Mouse (Mus musculus) monocyte, adult 5-6 weeks (primary cell): ENCODE results near the gene Slc22a3. TPM values are rescaled to one million over a fixed set of nuclear protein-coding genes. Genes with fewer than 3 reads are reported as not detected.

ENCODE experiments used
- ATAC-seq: fragments of 153-309, 156-312 bp; replicated peaks from 2 replicates; pipeline ENCODE4 v1.8.0; 2017; ENCODE audit warnings: mild to moderate bottlenecking; ENCODE audit not compliant: low TSS enrichment, insufficient number of reproducible peaks, severe bottlenecking, poor library complexity, low FRiP score
- total RNA-seq: library from RNA; stranded (forward); fragments of 200-1000, 200-491, 200-594 nt; gene quantifications from 3 replicates; pipeline ENCODE4 v1.2.3, GENCODE M21; 2017

The Slc22a3 gene
- total RNA-seq, 1 experiment from 2014 or later, result not detected

GRCm38 (mm10) chr17:12370289-12370688, 137.2 kb downstream of the Slc22a3 start:
- no peak for ATAC-seq

GRCm38 (mm10) chr17:12369393-12369792, 138.1 kb downstream of the Slc22a3 start:
- ATAC-seq, result no peak

Other genes starting within 250 kb of the Slc22a3 start
- 20.8 to 45.9 TPM (median 22.8 TPM) in 3 replicates for gene Map3k4, start 188.9 kb downstream of the Slc22a3 start, total RNA-seq
- gene Plg, start 129.1 kb downstream of the Slc22a3 start, total RNA-seq, result 0.58 to 1.5 TPM (median 0.85 TPM) in 3 replicates
- gene Slc22a2, start 76.4 kb upstream of the Slc22a3 start, total RNA-seq, result not detected in 3 replicates
- gene Slc22a1, start 168.1 kb upstream of the Slc22a3 start, total RNA-seq, result not detected in 3 replicates